Mouse (Mus musculus): ENCODE measurements around the gene Aire. TPM values are rescaled to one million over a fixed set of nuclear protein-coding genes. Genes with fewer than 3 reads are reported as not detected.

Aire gene
- polyA plus RNA-seq, 1 experiment from 2014 or later = 0.16 TPM

DNA sequence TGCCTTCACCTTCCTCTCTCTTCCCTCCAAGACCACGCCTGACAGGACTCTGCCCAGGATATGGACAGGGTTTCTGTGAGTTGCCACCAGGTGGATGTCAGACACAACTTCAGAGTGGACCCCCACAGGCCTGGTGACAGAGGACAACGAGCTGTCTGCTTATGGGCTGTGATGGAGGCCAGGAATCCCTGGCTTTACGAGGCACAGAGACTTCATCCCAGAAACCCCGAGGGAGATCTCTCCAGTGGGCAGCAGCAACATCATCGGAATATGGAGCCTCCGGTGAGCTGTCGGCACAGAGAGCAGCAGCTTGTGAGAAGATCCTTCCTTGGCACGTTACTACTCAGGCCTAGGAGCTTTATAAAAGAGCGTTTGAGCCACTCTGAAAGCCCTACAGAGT, 34.5 kb upstream of the Aire start:
- ATAC-seq (replicated peaks; ENCODE audit: insufficient number of reproducible peaks, insufficient read depth, low FRiP score, low read depth) = no peak
- WGBS = 72% methylated on average over 9 of the region's 9 CpGs
- H3K27ac ChIP-seq = no peak overlapping the region

DNA sequence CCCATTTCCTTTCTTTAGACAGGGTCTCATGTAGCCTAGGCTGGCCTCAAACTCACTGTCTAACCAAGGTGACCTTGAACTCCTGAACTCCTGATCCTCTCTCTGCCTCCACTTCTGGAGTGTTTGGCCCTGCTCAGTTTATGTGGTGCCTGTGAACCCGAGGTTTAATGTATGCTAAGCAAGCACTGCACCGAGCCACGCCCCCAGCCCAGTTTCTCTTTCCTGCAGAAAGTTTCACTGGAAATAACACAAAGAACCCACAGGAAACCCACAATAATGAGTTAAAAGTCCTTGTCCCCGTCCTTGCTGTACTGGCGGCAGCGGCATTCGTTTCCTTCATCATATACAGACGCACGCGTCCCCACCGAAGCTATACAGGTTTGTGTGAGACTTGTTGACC, 31.6 kb upstream of the Aire start:
- no peak for ATAC-seq (replicated peaks; ENCODE audit: insufficient number of reproducible peaks, insufficient read depth, low FRiP score, low read depth)
- Histone ChIP-seq H3K27ac (no peak overlapping the region), H3K27me3 (peaks cover 11% of the 10 kb centered on the region), H3K36me3 (no peaks in the 10 kb centered on the region), H3K4me3 (no peak overlapping the region), H3K4me2 (no peak overlapping the region), H3K4me1 (replicated peaks) (peaks cover under 1% of the 10 kb centered on the region), H3K9me3 (replicated peaks) (no peaks in the 10 kb centered on the region), H3K9ac (no peak overlapping the region)
- WGBS = 75% methylated on average over 11 of the region's 11 CpGs

More for the DNA sequence above, 34.5 kb upstream of the Aire start:
- Histone ChIP-seq H3K36me3 (no peaks in the 10 kb centered on the region), H3K9me3 (replicated peaks) (no peaks in the 10 kb centered on the region), H3K4me1 (replicated peaks) (no peaks in the 10 kb centered on the region), H3K4me2 (no peak overlapping the region), H3K4me3 (no peak overlapping the region), H3K27me3 (0 out of 2 replicates have a peak, but pooled peaks cover 3% of the 10 kb centered on the region), H3K9ac (no peak overlapping the region)

DNA sequence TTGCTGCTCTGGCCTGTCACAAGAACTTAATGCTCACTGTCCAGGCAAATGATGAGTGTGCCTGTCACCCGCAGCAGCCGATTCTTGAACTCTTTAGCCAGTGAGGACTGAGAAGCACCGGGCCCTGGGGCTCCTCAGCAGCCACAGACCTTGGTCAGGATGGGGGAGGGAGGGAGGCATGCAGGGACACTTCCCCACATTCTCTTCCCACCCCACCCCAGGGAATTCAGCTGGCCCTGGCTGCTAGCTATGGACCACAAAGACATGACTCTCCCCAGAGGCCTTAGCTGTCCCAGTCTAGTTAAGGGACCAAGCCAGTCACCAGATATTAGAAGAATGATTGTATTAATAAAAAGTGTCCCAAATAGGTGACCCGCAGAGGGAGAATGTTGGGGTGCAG, 30.7 kb upstream of the Aire start:
- H3K4me1 ChIP-seq (replicated peaks) = peaks cover 6% of the 10 kb centered on the region
- no peaks in the 10 kb centered on the region for H3K36me3 ChIP-seq
- no peak overlapping the region for H3K27ac ChIP-seq
- no peaks in the 10 kb centered on the region for H3K9me3 ChIP-seq (replicated peaks)
- 62% methylated on average over 4 of the region's 4 CpGs for WGBS
- H3K9ac ChIP-seq = no peak overlapping the region
- peaks cover 13% of the 10 kb centered on the region for H3K27me3 ChIP-seq
- H3K4me3 ChIP-seq = no peak overlapping the region
- no peak for ATAC-seq (replicated peaks; ENCODE audit: insufficient number of reproducible peaks, insufficient read depth, low FRiP score, low read depth)
- no peak overlapping the region for H3K4me2 ChIP-seq

DNA sequence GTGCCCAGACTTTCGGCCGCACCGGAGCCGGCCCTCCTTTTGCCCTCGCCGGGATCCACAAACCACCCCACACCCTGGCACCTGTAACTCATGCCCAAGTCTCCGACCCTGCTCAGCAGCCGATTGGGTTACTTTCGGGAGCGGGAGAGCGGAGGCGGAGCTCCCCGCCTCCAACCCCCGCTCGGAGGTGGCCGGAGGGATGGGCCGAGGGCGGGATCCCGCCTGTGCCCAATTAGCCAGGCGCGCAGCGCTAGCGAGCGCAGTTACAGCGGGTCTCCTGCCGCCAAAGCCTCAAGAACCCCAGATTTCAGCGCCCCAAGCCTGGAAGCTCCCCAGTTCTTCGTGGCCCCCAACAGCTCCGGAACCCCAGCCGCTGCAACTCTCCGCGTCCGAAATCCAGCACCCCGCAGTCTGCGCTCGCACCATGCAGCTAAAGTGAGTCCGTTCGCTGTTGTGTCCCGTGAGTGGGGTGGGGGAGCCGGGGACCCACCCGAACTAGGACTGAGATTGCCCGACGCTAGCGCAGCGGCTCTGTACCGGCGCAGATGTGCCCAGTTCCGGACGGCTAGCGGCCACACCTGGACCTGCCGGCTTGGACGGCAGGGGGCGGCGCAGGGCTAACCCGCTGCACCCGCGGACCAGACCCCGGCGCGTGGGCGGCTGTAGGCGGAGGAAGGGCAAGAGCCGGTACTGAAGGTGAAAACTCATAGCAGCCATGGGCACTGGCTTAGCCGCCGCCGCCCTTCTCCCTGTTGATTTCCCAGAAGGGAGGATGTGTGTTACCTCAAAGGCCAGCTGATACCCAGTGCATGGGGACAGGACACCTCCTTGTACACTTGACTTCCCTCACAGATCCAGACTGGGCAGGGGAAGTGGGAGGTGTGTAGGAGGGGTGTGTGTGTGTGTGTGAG, 25.9 kb upstream of the Aire start, which contains the start of gene Icosl:
TSS of gene Icosl (plus strand) at position 202 of the 911 bp plus-strand sequence.
- Histone ChIP-seq H3K4me2 (peak within 1 kb of the TSS; percentile 97), H3K9ac (peak within 1 kb of the TSS; percentile 50), H3K4me3 (peak within 1 kb of the TSS; percentile 65), H3K9me3 (replicated peaks) (no peaks in the 10 kb centered on the region), H3K27me3 (peaks cover 20% of the 10 kb centered on the region), H3K36me3 (no peaks in the 10 kb centered on the region), H3K27ac (no peak within 1 kb of the TSS), H3K4me1 (replicated peaks) (peaks cover 13% of the 10 kb centered on the region)
- peak; percentile 85 for ATAC-seq (replicated peaks; ENCODE audit: insufficient number of reproducible peaks, insufficient read depth, low FRiP score, low read depth)
- WGBS = under 1% methylated on average over 66 of the region's 66 CpGs

DNA sequence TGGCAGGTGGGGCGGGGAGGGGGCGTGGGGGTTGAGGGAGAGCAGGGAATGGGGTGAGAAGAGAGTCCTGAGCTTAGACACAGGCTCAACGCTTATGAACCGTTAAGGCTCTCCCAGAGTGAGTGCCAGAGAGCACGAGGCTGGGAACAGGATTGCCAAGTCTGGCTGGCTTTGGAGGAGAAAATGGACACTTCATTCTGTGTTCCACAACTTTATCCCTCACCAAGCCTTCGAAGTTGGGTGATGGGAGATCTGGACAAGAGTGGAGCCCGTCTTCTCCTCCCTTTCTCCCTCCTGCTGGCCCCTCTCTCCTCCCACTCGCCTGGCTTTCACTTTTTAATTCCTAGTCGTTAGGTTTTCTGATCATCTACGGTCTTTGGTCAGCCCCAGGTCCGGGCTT, 25.1 kb upstream of the Aire start:
- Histone ChIP-seq H3K4me3 (peak overlapping the region; percentile 65), H3K27ac (no peak overlapping the region), H3K4me2 (peak overlapping the region; percentile 97), H3K4me1 (replicated peaks) (peaks cover 13% of the 10 kb centered on the region), H3K36me3 (no peaks in the 10 kb centered on the region), H3K9ac (peak overlapping the region; percentile 50), H3K27me3 (peaks cover 23% of the 10 kb centered on the region), H3K9me3 (replicated peaks) (no peaks in the 10 kb centered on the region)
- 14% methylated on average over 11 of the region's 11 CpGs for WGBS
- ATAC-seq (replicated peaks; ENCODE audit: insufficient number of reproducible peaks, insufficient read depth, low FRiP score, low read depth) = no peak

DNA sequence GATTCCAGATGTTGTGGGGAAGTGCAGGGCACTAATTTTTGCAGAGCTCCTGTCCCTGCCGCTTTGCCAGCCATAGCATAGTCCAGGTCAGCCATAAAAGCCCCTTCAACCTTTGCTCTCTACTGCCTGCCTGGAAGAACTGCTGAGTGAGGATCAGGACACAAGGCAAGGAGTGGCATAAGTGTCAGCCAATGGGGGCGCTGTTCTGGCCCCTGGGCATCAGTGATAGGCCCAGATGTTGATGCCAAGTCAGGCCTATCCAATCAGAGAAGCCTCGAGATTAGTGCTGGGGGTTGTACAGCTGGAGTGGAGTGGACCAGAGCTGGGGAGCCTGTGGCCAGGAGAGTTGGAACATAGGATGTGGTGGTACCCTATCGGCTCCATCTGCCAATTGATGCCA, 23.8 kb upstream of the Aire start:
- Histone ChIP-seq H3K36me3 (no peaks in the 10 kb centered on the region), H3K27me3 (peaks cover 23% of the 10 kb centered on the region), H3K9ac (no peak overlapping the region), H3K9me3 (replicated peaks) (no peaks in the 10 kb centered on the region), H3K27ac (no peak overlapping the region), H3K4me3 (no peak overlapping the region), H3K4me2 (no peak overlapping the region), H3K4me1 (replicated peaks) (peaks cover 13% of the 10 kb centered on the region)
- 38% methylated on average over 4 of the region's 4 CpGs for WGBS
- no peak for ATAC-seq (replicated peaks; ENCODE audit: insufficient number of reproducible peaks, insufficient read depth, low FRiP score, low read depth)

DNA sequence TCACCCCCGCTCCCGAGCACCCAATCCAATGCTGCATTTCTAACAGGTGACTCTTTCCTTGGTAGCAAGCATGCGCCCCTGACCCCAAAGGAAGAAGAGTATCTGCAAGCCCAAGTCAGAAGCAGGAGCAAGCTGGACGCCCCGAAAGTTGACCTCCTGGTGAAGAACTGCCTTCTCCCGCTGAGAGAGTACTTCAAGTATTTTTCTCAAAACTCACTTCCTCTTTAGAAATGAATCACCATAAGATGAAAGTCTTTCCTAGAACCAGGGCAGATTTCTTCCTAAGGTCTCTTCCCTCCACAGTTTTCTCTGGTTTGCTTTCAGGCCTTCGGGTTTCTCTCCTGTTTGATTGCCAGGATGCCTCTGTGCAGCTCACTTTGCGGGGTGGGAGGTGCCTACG, 19.7 kb upstream of the Aire start:
- Histone ChIP-seq H3K27me3 (peaks cover 10% of the 10 kb centered on the region), H3K27ac (no peak overlapping the region), H3K4me3 (no peak overlapping the region), H3K9ac (no peak overlapping the region), H3K4me2 (no peak overlapping the region), H3K4me1 (replicated peaks) (no peaks in the 10 kb centered on the region), H3K36me3 (no peaks in the 10 kb centered on the region), H3K9me3 (replicated peaks) (no peaks in the 10 kb centered on the region)
- ATAC-seq (replicated peaks; ENCODE audit: insufficient number of reproducible peaks, insufficient read depth, low FRiP score, low read depth) = no peak
- WGBS = 75% methylated on average over 9 of the region's 9 CpGs

DNA sequence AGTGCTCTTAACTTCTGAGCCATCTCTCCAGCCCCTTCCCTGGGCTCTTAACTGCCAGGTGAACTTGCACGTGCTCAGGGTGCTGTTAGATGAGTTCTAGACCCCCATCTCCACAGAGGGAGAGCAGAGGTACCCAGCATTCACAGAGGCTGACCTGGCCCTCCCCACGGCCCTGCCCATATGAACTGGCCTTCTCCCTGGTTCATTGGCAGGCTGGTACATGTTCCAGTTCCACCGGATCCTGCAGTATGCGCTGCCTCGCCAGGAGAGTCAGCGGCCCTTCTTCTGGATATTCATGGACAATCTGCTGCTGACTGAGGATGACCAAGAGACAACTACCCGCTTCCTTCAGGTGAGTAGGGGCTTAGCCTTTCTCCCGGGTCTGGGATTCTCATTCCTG, 13.6 kb upstream of the Aire start:
- no peaks in the 10 kb centered on the region for H3K36me3 ChIP-seq
- H3K27me3 ChIP-seq = no peaks in the 10 kb centered on the region
- H3K4me2 ChIP-seq = no peak overlapping the region

DNA sequence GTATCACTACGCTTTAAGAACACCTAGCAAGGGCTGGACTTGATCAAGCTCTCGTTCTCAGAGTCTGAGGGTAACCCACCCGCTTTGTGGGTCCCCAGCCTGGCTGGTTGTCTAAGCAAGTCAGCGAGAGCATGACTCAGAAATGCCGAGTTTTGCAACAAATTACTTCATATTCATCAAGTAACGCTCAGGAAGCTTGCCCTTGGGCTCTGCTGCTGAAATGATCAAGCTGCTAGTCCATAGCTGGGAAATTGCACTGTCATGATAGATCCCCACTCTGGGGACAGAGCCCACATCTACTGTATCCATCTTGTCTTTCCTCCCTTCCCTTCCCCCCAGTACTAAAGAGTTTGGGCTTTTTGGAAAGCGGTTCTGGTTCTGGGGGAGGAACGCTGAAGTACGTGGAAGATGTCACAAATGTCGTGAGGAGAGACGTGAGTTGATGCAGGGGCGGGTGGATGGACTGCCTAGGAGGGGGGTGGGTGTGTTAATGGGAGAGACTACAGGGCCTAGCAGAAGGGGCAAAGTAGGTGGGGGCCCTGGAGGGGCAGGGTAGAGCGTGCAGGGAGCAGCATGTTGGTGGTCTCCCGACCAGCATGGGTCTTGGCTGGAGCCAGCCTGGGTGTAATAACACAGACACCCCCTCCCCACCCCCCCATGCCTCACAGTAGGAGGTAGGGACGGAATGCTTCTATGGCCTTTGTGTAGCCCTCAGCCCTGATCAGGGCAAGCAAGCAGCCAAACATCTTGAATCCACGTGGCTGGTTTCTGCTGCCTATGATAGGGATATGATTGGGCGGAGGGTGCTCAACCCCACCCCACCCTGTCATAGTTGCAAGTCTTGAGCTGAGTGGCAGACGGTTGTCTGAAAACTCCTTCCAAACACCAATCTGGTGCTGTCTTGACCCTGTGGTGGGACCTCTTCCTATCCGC, 11.5 kb upstream of the Aire start:
- Histone ChIP-seq H3K4me2 (no peak overlapping the region), H3K27ac (no peak overlapping the region), H3K9me3 (replicated peaks) (no peaks in the 10 kb centered on the region), H3K36me3 (no peaks in the 10 kb centered on the region), H3K27me3 (no peaks in the 10 kb centered on the region), H3K4me1 (replicated peaks) (no peaks in the 10 kb centered on the region), H3K4me3 (no peak overlapping the region), H3K9ac (no peak overlapping the region)
- whole genome bisulfite sequencing = 59% methylated on average over 18 of the region's 19 CpGs
- peak; percentile 24; the same call in 1 of the 2 replicates for ATAC-seq (replicated peaks; ENCODE audit: insufficient number of reproducible peaks, insufficient read depth, low FRiP score, low read depth)

More for the DNA sequence above, 13.6 kb upstream of the Aire start:
- Histone ChIP-seq H3K27ac (no peak overlapping the region), H3K4me1 (replicated peaks) (no peaks in the 10 kb centered on the region), H3K9me3 (replicated peaks) (no peaks in the 10 kb centered on the region), H3K9ac (no peak overlapping the region), H3K4me3 (no peak overlapping the region)
- no peak for ATAC-seq (replicated peaks; ENCODE audit: insufficient number of reproducible peaks, insufficient read depth, low FRiP score, low read depth)
- 81% methylated on average over 8 of the region's 8 CpGs for WGBS

DNA sequence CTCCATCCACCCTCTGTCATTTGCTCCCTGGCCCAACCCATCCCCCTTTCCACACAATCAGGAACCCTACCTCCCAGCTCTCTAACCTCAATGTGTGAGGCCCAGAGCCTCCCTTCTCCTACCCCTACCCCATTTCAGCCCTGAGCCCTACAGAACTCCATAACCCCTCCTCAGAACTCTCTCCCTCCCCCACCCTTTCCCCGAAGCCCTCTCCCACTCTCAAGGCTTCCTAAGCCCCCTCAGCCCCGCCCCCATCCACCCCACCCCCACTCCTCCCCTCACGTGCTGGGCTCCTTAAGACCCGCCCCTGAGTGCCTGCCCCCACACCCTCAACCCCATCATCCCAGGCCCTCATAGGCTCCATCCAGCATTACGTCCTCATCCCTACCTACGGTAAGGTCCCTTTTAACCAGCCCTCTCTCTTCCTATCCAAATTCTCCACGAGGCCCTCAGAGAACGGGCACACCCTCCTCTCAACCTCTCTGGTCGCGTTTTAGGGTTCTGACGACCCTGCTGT, 6.2 kb upstream of the Aire start:
- Histone ChIP-seq H3K4me1 (replicated peaks) (no peaks in the 10 kb centered on the region), H3K9ac (no peak overlapping the region), H3K4me3 (no peak overlapping the region), H3K4me2 (no peak overlapping the region), H3K9me3 (replicated peaks) (no peaks in the 10 kb centered on the region), H3K36me3 (no peaks in the 10 kb centered on the region), H3K27me3 (no peaks in the 10 kb centered on the region), H3K27ac (no peak overlapping the region)
- 50% methylated on average over 11 of the region's 11 CpGs for WGBS
- ATAC-seq (replicated peaks; ENCODE audit: insufficient number of reproducible peaks, insufficient read depth, low FRiP score, low read depth) = no peak

DNA sequence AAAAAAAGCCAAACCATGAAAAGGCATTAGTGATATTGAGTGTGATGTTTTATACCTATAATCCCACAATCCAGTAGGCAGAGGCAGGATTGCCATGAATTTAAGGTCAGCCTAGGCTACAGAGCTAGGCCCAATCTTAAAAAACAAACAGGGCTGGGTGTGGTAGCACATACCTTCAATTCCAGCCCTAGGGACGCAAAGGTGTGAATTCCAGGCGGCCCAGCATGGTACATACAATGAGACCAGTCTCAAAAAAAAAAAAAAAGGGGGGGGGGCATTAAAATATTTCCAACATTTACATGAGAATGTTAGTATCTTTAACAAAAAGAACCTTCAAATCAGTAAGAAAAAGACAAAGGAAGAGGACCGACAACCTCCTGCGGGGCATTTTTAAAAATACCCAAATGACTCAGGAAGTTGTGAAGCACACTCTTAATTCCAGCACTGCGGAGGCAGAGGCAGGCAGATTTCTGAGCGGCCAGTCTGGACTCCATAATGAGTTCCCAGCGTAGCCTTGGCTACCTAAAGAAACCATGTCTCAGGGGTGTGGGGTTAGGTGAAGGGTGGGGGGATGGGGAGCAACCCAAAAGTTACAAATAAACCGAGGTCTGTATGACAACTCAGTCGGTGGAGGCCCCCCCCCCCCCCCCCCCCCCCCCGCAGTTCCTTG, 4.8 kb upstream of the Aire start:
- 78% methylated on average over 9 of the region's 10 CpGs for WGBS
- Histone ChIP-seq H3K4me2 (no peak overlapping the region), H3K9ac (no peak overlapping the region), H3K4me1 (replicated peaks) (peaks cover 6% of the 10 kb centered on the region), H3K27ac (no peak overlapping the region), H3K27me3 (peaks cover 2% of the 10 kb centered on the region), H3K4me3 (no peak overlapping the region), H3K9me3 (replicated peaks) (no peaks in the 10 kb centered on the region), H3K36me3 (no peaks in the 10 kb centered on the region)
- no peak for ATAC-seq (replicated peaks; ENCODE audit: insufficient number of reproducible peaks, insufficient read depth, low FRiP score, low read depth)
